Comparison of ENCODE assay signal across 24 mouse cellular contexts in genomic region chr5:86306116-86306515, GRCm38 (mm10). TPM values are rescaled to one million over a fixed set of nuclear protein-coding genes. Genes with fewer than 3 reads are reported as not detected.
A peak's percentile ranks its signal among the peaks of the same experiment; 100 is the strongest.
DNase-seq lines count a peak whose midpoint lies in the region; ATAC-seq and TF ChIP-seq lines count a peak whose summit lies in the region.
"Had no signal": no experiment of that assay in that cellular context is flagged by ENCODE, and none has a peak within 500 bp of the region (broad histone marks: within the 10 kb centered on the region; RNA-seq: fewer than 3 reads in every experiment).

No protein-coding gene starts in this region.

- peak; percentile 51; the same call in 1 of the 2 replicates for ATAC-seq in heart, postnatal 0 days (ENCODE audit: insufficient read depth, low read depth)
- ATAC-seq: forebrain, postnatal 0 days; intestine, embryonic 15.5 days; midbrain, embryonic 15.5 days had no signal

- no peak overlapping the region for H3K27ac ChIP-seq in heart, postnatal 0 days (ENCODE audit: low read depth)
- H3K27ac ChIP-seq in heart, embryonic 10.5 days, result no peak overlapping the region
- H3K27ac ChIP-seq: intestine, embryonic 15.5 days; kidney, embryonic 15.5 days; midbrain, embryonic 15.5 days had no signal

- H3K9me3 ChIP-seq in heart, postnatal 0 days (replicated peaks; ENCODE audit: control insufficient read depth, low read length), result no peaks in the 10 kb centered on the region
- no peaks in the 10 kb centered on the region for H3K9me3 ChIP-seq in heart, embryonic 10.5 days
- H3K9me3 ChIP-seq: G1E; intestine, embryonic 15.5 days; kidney, embryonic 15.5 days; midbrain, embryonic 15.5 days had no signal

- 20% methylated on average over 5 of the region's 5 CpGs for WGBS in heart, postnatal 0 days
- WGBS in heart, embryonic 10.5 days, result 78% methylated on average over 5 of the region's 5 CpGs

- H3K4me1 ChIP-seq in heart, postnatal 0 days (ENCODE audit: control insufficient read depth, insufficient read depth), result no peaks in the 10 kb centered on the region
- no peaks in the 10 kb centered on the region for H3K4me1 ChIP-seq in heart, embryonic 10.5 days
- H3K4me1 ChIP-seq: intestine, embryonic 15.5 days; kidney, embryonic 15.5 days; midbrain, embryonic 15.5 days had no signal

- TF ChIP-seq EP300 in heart, postnatal 0 days (IDR thresholded peaks at IDR 0.05; ENCODE audit: low read depth), result no peak

- peak; percentile 11 for DNase-seq in heart, postnatal 0 days (ENCODE audit: low spot score)
- DNase-seq in heart, embryonic 10.5 days (ENCODE audit: low spot score), result no peak
- DNase-seq in 3T3-L1 (ENCODE audit: low read depth, low spot score), result peak; percentile 75
- peak; percentile 74 for DNase-seq in brain, adult 2 months (ENCODE audit: low read depth, low spot score)
- DNase-seq in cerebellum, adult 9-11 months, result peak; percentile 79
- DNase-seq in gastrocnemius, adult 18-20 months (ENCODE audit: low spot score), result no peak
- DNase-seq in gastrocnemius, postnatal 36 days, result no peak
- no peak for DNase-seq in neural tube, embryonic 10.5 days (ENCODE audit: extremely low spot score, low spot score)
- DNase-seq: adrenal gland, postnatal 25 days; forebrain, postnatal 0 days; gastrocnemius, postnatal 14 days; liver; right cerebral cortex, postnatal 14 days had no signal

- no peak overlapping the region for H3K9ac ChIP-seq in heart, postnatal 0 days (replicated peaks; ENCODE audit: low read depth, low read length)
- H3K9ac ChIP-seq: forebrain, postnatal 0 days; intestine, embryonic 15.5 days; kidney, embryonic 15.5 days; midbrain, embryonic 15.5 days had no signal

- no peak overlapping the region for H3K4me2 ChIP-seq in heart, postnatal 0 days (ENCODE audit: low read depth, low read length)
- H3K4me2 ChIP-seq: intestine, embryonic 15.5 days; kidney, embryonic 15.5 days; midbrain, embryonic 15.5 days had no signal

- no peaks in the 10 kb centered on the region for H3K36me3 ChIP-seq in heart, postnatal 0 days (replicated peaks; ENCODE audit: control insufficient read depth, insufficient read depth, low read length)
- H3K36me3 ChIP-seq in heart, embryonic 10.5 days, result no peaks in the 10 kb centered on the region
- H3K36me3 ChIP-seq: G1E; intestine, embryonic 15.5 days; kidney, embryonic 15.5 days; midbrain, embryonic 15.5 days had no signal

- H3K4me3 ChIP-seq in heart, postnatal 0 days (ENCODE audit: low read depth, low read length), result no peak overlapping the region
- no peak overlapping the region for H3K4me3 ChIP-seq in heart, embryonic 10.5 days
- H3K4me3 ChIP-seq: intestine, embryonic 15.5 days; kidney, embryonic 15.5 days; midbrain, embryonic 15.5 days had no signal

- H3K27me3 ChIP-seq in heart, postnatal 0 days (ENCODE audit: control insufficient read depth, insufficient read depth, low read length), result no peaks in the 10 kb centered on the region
- no peaks in the 10 kb centered on the region for H3K27me3 ChIP-seq in heart, embryonic 10.5 days (ENCODE audit: insufficient read depth, poor library complexity, severe bottlenecking)
- H3K27me3 ChIP-seq: intestine, embryonic 15.5 days; kidney, embryonic 15.5 days; midbrain, embryonic 15.5 days had no signal

- intact Hi-C loops in gastrocnemius, postnatal 36 days (cut with DNase I), result no loop called here

- no peak for TF ChIP-seq CTCF in heart, postnatal 0 days (IDR thresholded peaks at IDR 0.05; ENCODE audit: low read depth)

RNA-seq across cellular contexts. Expression of gene Tmprss11c, which starts 17.0 kb away (rescaled TPM):
- total RNA-seq in heart, postnatal 0 days (2014; rRNA removed; ENCODE audit: low replicate concordance), result not detected in 2 replicates
- polyA plus RNA-seq in heart, postnatal 0 days (2015; fragmentation: Nextera tagmentation; extraction: Ambion mirVana), result not detected in 2 replicates
- not detected in 2 replicates for polyA plus RNA-seq in heart, embryonic 10.5 days (2016; fragmentation: Nextera tagmentation; extraction: Ambion mirVana)
- total RNA-seq in gastrocnemius, adult 18-20 months (2021), result not detected
- not detected for total RNA-seq in gastrocnemius, postnatal 36 days (2021)
- total RNA-seq: adrenal gland, postnatal 25 days; forebrain, postnatal 0 days; G1E; gastrocnemius, postnatal 14 days; left cerebral cortex, postnatal 14 days; megakaryocyte progenitor cell, adult 5-6 weeks had no signal
- polyA plus RNA-seq: embryonic facial prominence, embryonic 11.5 days; forebrain, postnatal 0 days; G1E; hindbrain, embryonic 11.5 days; intestine, embryonic 15.5 days; kidney, embryonic 15.5 days; lung, embryonic 16.5 days; midbrain, embryonic 15.5 days; neural tube, embryonic 11.5 days; thymus, postnatal 0 days had no signal

Comparison
In these comparisons a context has a peak if more than half of its experiments do, and no peak if none do; other contexts are left out.
1. DNase-seq: peak in heart, postnatal 0 days (single experiment), 3T3-L1 (single experiment), brain, adult 2 months (single experiment) and cerebellum, adult 9-11 months (single experiment); none in heart, embryonic 10.5 days (single experiment), gastrocnemius, adult 18-20 months (single experiment), gastrocnemius, postnatal 36 days (0 of 2) and neural tube, embryonic 10.5 days (single experiment).